Mouse (Mus musculus): ENCODE measurements around the gene Itpr3. TPM values are rescaled to one million over a fixed set of nuclear protein-coding genes. Genes with fewer than 3 reads are reported as not detected.
A peak's percentile ranks its signal among the peaks of the same experiment; 100 is the strongest.

The Itpr3 gene
- total RNA-seq, 2 experiments from 2014 or later: 1.9 to 2.1 TPM

DNA sequence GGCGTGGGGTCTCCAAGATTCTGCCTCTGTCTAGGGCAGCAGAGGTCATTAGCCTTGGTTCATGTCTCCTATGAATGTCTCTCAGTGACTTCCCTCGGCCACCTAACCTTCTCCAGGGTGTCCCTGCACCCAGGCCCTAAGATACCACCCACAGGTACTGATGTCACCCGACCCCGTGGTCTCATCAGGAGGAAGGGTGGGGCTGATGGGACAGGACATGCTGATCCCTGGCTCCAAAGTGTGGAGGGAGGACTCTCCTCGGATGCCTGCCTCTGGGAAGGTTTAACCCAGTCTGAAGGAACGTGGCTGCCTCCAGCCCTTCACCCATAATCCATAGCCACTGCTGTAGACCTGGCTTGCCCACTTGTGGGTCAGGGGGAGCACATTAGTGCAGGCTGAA is 109.8 kb downstream of the Itpr3 start:
- DNase-seq: peak; percentile 84
- intact Hi-C loops (cut with DNase I): loop anchor here (1.0 kb wide), 1 partner anchor 13 kb away; no protein-coding TSS in a partner anchor
- Histone ChIP-seq H3K27ac (peak overlapping the region; percentile 98), H3K4me3 (peak overlapping the region; percentile 79)
- no peak for TF ChIP-seq CTCF (IDR thresholded peaks at IDR 0.05)

DNA sequence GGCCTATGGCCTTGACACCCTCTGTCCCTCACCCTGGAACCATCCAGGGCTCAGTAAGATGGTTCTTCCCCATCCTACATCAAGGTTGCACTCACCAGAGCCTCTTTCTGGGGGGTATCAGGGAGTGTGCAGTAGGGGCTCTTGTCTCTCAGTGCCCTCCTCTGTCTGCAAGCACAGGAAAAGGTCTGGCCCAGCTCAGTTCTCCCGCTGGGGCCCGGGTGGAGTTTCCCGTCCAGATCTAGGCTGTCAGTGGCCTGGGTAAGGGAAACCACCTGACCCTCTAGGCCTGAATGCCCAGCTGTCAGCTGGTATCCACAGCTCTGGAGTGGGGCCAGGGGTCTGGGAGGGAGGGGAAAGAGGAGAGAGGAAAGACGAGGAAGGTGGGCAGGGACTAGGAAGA is 110.4 kb downstream of the Itpr3 start, which contains the start of gene Ip6k3:
Gene Ip6k3 (minus strand): TSS at position 251 of the 400 bp plus-strand sequence.
- intact Hi-C loops (cut with DNase I): loop anchor here (1.0 kb wide), 1 partner anchor 13 kb away; no protein-coding TSS in a partner anchor
- DNase-seq: peak; percentile 92
- no peak for TF ChIP-seq CTCF (IDR thresholded peaks at IDR 0.05)
- peak within 1 kb of the TSS; percentile 79 for H3K4me3 ChIP-seq
- peak within 1 kb of the TSS; percentile 98 for H3K27ac ChIP-seq

DNA sequence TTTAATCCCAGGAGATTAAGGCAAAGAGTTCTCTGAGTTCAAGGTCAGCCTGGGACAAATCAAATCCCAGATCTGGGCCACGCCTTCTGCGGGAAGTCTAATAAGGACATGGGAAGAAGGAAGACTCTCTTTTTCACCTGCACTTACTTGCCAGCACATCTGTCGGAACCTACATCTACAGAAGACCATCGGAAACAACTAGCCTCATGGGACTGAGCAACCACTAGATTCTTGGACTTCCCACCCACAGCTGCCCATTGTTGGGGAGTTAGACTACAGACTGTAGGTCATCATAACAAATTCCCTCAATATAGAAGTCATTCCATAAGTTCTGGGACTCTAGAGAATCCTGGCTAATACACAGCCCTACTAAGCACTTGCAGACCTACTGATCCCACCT is 111.5 kb downstream of the Itpr3 start:
- DNase-seq: no peak
- intact Hi-C loops (cut with DNase I): no loop called here
- no peak for TF ChIP-seq CTCF (IDR thresholded peaks at IDR 0.05)
- Histone ChIP-seq H3K4me3 (no peak overlapping the region), H3K27ac (peak overlapping the region; percentile 98)

DNA sequence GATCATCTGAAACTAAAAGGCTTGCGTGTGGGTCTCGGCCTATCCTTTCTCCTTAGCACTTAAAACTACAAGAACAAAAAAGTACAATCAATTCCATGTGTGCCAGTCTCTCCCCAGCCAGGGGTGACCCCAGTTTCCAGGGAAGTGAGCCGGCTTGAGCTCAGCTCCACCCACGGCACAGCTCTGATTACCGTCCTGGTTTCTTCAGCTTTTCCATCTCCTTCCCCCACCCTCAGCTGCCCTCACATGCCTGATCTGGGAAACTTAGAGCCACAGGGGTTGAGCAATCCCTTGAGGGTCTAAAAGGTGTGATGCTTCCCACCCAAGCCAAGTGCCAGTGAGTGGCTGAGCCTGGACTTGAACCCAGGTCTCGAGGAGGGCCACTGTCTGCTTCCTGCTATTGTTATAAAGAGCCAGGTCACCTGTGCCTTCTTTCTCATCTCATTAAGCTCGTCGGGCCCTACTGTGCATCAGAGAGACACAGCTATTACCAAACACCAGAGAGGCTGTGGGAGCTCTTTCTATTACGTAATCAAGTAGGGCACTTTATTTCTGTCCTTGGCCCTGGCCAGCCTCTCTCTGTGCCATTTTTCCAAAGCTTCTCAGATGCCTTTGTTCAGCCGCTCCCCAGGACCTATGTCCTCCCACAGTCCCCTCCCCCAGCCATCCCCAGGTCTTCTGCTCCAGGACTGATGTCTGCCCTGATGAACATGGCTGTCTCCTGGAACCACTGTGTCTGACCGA is 113.0 kb downstream of the Itpr3 start:
- Histone ChIP-seq H3K4me3 (peak overlapping the region; percentile 9; the same call in 1 of the 2 replicates), H3K27ac (peak overlapping the region; percentile 98)
- intact Hi-C loops (cut with DNase I): no loop called here
- peak; percentile 63 for DNase-seq
- no peak for TF ChIP-seq CTCF (IDR thresholded peaks at IDR 0.05)

DNA sequence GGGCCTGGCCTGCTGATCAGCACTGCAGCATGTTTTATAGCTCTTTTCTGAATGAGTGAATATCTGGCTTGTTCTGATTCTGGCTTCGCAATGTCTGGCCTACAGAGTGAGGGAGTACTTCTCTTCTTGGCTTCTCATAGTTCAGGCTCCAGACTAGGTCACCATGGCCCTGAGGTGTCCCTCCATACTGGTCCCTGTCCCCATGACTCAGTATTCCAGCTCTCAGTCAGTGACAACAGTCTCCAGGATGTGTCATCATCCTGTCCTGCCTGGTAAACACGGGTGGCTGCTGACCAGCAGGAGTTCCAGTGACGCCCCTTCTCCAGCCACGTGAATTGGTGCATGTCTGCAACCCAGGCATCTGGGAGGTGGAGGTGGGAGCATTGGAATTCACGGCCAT is 114.0 kb downstream of the Itpr3 start:
- peak; percentile 19 for DNase-seq
- peak overlapping the region; percentile 98 for H3K27ac ChIP-seq
- intact Hi-C loops (cut with DNase I): no loop called here
- H3K4me3 ChIP-seq: no peak overlapping the region
- no peak for TF ChIP-seq CTCF (IDR thresholded peaks at IDR 0.05)

Small RNA genes within 50 kb of the gene (microRNA-seq; reads per million reads assigned to microRNA genes)
- gene Mir7677: not detected

Other genes with a start within 250 kb of the Itpr3 start
- gene Nkx2-5, start 212.3 kb upstream of the Itpr3 start, total RNA-seq (2021): not detected
- gene Kifc5b, start 140.2 kb upstream of the Itpr3 start, total RNA-seq (2021): under 1 TPM; 0.18 to 0.64 TPM
- 10 to 100 TPM in 1 of 2 experiments, 1 to 10 TPM in 1; 9.2 to 10.7 TPM for gene Phf1, start 124.3 kb upstream of the Itpr3 start, total RNA-seq (2021)
- gene Cuta, start 117.7 kb upstream of the Itpr3 start, total RNA-seq (2021): 100 to 1,000 TPM in 1 of 2 experiments, 10 to 100 TPM in 1; 93.8 to 104 TPM
- gene Syngap1, start 116.1 kb upstream of the Itpr3 start, total RNA-seq (2021): 1 to 10 TPM; 3.0 to 3.5 TPM
- gene Zbtb9, start 84.1 kb upstream of the Itpr3 start, total RNA-seq (2021): under 1 TPM; 0.17 to 0.41 TPM
- 10 to 100 TPM; 15.5 to 20.1 TPM for gene Bak1, start 28.3 kb upstream of the Itpr3 start, total RNA-seq (2021)
- 100 to 1,000 TPM; 405 to 424 TPM for gene Uqcc2, start 76.6 kb downstream of the Itpr3 start, total RNA-seq (2021)
- gene Ip6k3, start 110.5 kb downstream of the Itpr3 start, total RNA-seq (2021): 10 to 100 TPM; 30.9 to 84.2 TPM
- gene Lemd2, start 147.2 kb downstream of the Itpr3 start, total RNA-seq (2021): 10 to 100 TPM; 22.4 to 23.9 TPM

Measured in gastrocnemius, adult 2 months (tissue).